Mouse (Mus musculus) natural killer cell, adult 2 months (primary cell): Measurements from ENCODE around the gene Prpsap1.
"Not testable (repeated sequence)": the region's sequence is repeated elsewhere in the genome, so short reads cannot be mapped to it uniquely, and the experiment has no call there.

Experiments used
- DNase-seq, 2 experiments: peaks; one replicate each; pipeline ENCODE4 v3.0.0; 2022; ENCODE audit warnings: low spot score in 2 of 2

The Prpsap1 gene

GRCm38 (mm10) chr11:116515330-116516020, 21.5 kb upstream of the Prpsap1 start:
- no peak for DNase-seq

GRCm38 (mm10) chr11:116513531-116514038, 19.6 kb upstream of the Prpsap1 start:
- DNase-seq = no peak

- DNase-seq = no peak
Observed at GRCm38 (mm10) chr11:116512987-116513386, 19.0 kb upstream of the Prpsap1 start.

- DNase-seq = no peak
Observed at GRCm38 (mm10) chr11:116512154-116512553, 18.2 kb upstream of the Prpsap1 start.

- no peak for DNase-seq
Observed at GRCm38 (mm10) chr11:116511301-116511868, 17.4 kb upstream of the Prpsap1 start.

GRCm38 (mm10) chr11:116508689-116509088, 14.7 kb upstream of the Prpsap1 start:
- no peak for DNase-seq

GRCm38 (mm10) chr11:116506151-116506875, 12.3 kb upstream of the Prpsap1 start:
- no peak for DNase-seq

- DNase-seq = no peak
Observed at GRCm38 (mm10) chr11:116505573-116505972, 11.6 kb upstream of the Prpsap1 start.

- no peak for DNase-seq
Observed at GRCm38 (mm10) chr11:116504516-116504915, 10.5 kb upstream of the Prpsap1 start.

- DNase-seq = peak in 1 of 2 experiments; percentile 27
Observed at GRCm38 (mm10) chr11:116501005-116501746, 7.2 kb upstream of the Prpsap1 start.

- DNase-seq = no peak
Observed at GRCm38 (mm10) chr11:116499018-116499417, 5.0 kb upstream of the Prpsap1 start.

- DNase-seq = no peak
Observed at GRCm38 (mm10) chr11:116498596-116498995, 4.6 kb upstream of the Prpsap1 start.

- no peak for DNase-seq
Observed at GRCm38 (mm10) chr11:116497313-116497712, 3.3 kb upstream of the Prpsap1 start.

GRCm38 (mm10) chr11:116494474-116495174, 622 bp upstream of the Prpsap1 start:
- DNase-seq = no peak

GRCm38 (mm10) chr11:116493191-116493590, 811 bp downstream of the Prpsap1 start:
- no peak for DNase-seq

GRCm38 (mm10) chr11:116492507-116492906, 1.5 kb downstream of the Prpsap1 start:
- not testable (repeated sequence) for DNase-seq

- DNase-seq = no peak
Observed at GRCm38 (mm10) chr11:116491338-116491737, 2.7 kb downstream of the Prpsap1 start.

GRCm38 (mm10) chr11:116490232-116491107, 3.5 kb downstream of the Prpsap1 start:
- DNase-seq = peak; percentile 83 to 88

GRCm38 (mm10) chr11:116489771-116490231, 4.2 kb downstream of the Prpsap1 start:
- DNase-seq = no peak
